Mouse (Mus musculus) gastrocnemius, adult 18-20 months (tissue): ENCODE measurements at regions not wholly inside any gene's neighbourhood (a gene's known extent, or its start where the extent isn't known, plus 50 kb on each side); places are given as distances from the start of the nearest gene placed in this dataset.

Experiments
- DNase-seq: peaks from one replicate; pipeline ENCODE4 v3.0.0; 2021; ENCODE audit warnings: low spot score

- DNase-seq: peak; percentile 79
Observed at GRCm38 (mm10) chr6:31082613-31083470, 124.0 kb upstream of the Klf14 start.

- DNase-seq: no peak
Observed at GRCm38 (mm10) chr6:31083701-31084100, 124.8 kb upstream of the Klf14 start.

DNA sequence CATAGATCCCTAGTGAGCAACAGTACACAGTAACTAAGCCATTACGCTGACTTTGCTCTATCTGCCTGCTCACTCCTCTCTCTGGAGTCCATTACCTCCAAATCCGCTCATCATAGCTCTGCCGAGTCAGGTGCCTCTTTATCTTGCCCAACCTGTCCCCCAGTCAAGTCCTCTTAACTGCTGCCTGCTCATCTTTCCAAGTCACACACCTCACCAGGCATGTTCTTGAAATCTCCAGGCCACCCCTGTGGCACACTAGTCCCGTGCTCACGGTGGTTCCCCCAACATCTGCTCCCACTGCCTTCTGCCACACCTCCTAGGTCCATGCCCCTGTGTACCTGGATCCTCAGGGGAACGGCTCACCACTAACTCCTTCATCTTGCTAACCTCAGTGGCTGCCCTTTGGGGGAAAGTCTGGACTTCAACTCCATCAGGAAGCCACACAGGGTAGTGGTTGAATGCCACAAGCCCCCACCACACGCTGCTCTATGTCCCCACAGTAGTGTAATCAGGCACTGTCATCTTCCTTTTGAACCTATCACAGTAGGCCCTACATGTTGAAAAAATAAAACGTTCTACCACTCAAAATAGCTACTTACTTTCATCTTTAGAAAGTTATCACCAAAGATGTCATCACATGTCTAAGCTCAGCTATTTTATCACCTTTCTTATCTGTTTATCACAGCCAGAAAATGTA, 126.3 kb upstream of the Klf14 start:
- peak; percentile 67 for DNase-seq

GRCm38 (mm10) chr6:31085760-31086108, 126.9 kb upstream of the Klf14 start:
- no peak for DNase-seq

DNA sequence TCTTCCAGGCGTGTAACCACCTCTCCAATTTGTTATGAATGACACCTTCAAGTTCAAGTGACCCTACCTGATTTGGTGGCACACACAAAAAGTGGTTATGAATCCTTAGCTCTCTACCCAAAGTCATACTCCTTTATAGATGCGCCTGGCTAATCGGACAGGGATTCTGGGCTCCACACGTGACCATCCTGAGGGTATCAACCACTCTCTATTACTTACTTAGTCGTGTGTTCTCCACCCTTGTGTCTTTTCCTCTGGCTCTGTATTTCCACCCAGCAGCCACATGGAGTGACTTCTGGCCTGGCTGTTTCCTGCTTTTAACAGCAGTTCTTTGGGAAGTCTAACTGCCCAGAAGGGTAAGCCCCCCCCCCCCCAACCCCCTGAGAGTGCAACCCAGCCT, 127.4 kb upstream of the Klf14 start:
- DNase-seq: no peak

DNA sequence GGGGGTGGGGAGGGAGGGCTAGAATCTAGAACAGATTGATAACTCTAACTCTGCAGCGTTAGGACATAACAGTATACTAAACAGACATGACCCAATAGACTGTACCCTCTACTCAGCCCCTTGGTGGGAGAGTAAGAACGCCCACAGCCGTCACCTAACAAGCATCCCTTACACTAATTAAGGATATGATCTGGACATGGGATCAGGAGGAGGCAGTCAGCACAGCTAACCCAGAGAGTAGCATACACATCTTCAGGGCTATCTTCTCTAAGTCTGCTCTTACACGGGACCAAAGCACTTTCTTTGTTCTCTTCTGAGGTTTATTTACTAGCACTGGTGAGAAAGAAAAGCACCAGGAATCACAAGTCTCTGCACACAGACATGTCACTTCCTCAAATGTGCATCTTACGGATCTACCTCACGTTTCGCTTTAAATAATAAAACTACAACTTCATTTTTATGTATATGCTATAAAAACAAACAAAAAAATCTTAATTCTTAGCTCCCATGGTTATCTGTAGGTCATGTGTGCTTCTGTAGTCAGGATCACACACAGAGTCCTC, 128.0 kb upstream of the Klf14 start:
- DNase-seq: no peak

GRCm38 (mm10) chr6:31087511-31087910, 128.6 kb upstream of the Klf14 start:
- DNase-seq: no peak

DNA sequence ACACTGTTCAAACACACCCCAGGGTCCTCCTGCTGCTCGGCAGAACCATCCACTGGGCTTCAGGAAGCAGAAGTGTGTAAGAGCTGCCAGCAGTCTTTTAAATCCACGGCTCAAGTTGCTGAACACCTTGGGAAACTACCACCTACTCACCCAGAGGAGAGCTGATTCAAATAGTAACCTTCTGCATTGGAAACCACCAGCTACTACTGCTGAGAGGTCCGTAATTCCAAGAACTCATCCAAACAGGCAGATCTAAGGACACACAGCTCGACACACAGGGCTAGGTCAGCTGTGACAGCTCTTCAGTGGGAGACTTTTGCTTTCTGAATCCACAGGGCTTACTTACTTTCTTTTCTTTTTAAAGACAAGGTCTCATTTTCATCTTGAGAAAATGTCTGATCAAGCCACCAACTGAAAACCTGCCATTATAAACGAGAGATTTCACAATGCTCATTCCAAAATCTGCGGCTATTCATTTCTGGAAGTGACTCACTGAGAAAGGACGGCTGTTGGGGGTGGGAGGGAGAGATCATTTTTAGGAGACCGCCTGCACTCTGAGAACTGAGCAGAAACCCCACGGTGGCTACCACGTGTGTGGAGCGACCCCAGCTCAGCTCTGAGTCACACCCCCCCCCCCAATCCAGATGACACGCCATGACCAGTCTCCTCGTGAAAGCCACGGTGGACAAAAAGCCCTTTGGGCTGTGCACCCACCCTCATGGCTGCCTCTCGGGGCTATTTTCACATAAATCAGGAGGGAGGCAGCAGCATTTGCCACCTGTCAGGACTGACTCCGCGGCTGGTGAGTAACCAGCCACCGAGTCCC, 129.5 kb upstream of the Klf14 start:
- DNase-seq: peak; percentile 59

DNA sequence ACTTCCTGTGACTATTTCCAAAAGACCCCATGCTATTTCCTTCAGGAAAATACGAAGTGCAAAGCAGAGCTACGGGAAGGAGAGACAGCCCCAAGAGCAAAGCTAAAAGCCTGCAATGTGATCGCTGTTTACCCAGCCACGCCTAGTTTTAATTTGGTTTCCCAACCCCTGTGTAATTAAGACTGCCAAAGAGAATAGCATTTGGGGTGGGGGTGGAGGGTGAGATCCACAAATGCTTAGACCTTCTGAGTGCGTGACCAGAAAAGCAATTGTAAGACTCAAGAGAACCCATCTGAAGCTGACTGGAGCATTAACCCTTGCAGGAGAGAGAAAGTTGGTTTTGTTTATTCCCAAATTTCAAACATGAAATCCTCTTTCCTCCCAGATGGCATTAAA, 130.1 kb upstream of the Klf14 start:
- no peak for DNase-seq

GRCm38 (mm10) chr6:31090288-31090687, 131.4 kb upstream of the Klf14 start:
- no peak for DNase-seq

DNA sequence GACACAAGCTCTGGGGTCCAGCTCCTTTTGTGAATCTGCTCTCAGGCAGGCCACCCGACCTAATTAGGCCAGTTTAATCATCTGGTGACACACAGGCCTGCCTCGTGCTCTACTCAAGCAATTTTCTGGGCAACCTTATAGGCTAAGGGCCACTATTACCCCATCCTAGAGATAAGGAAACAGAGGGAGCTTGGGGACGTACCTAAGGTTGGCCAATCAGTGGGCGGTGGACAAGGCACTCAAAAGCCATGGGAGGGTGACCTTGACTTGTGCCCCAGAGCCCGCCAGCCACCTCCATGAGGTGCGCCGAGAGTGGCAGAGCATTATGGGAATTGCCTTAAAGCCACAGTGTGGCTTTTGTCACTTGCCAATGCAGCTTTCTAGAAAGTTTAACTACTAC, 131.9 kb upstream of the Klf14 start:
- no peak for DNase-seq

DNA sequence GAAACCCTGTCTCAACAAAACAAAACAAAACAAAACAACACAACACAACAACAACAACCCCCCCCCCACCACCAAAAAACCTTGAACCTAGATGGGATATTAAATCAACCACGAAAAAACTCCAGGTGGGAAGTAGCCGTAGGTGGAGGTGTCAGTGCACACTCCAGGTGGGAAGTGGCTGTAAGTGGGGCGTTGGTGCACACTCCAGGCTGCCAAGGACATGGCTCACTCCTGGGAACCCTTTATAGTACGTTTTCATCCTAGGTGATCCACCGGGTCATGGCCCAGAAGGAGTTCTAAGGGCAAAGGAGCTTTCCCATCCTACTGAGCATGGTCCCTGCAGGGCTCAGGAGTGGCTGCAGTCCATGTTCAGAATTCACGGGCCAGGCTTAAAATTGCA, 133.4 kb upstream of the Klf14 start:
- no peak for DNase-seq

GRCm38 (mm10) chr6:31092760-31093159, 133.9 kb upstream of the Klf14 start:
- peak; percentile 62 for DNase-seq

GRCm38 (mm10) chr6:31095943-31096714, 137.3 kb upstream of the Klf14 start:
- peak; percentile 85 for DNase-seq

GRCm38 (mm10) chr6:31096787-31097186, 137.9 kb upstream of the Klf14 start:
- DNase-seq: no peak

DNA sequence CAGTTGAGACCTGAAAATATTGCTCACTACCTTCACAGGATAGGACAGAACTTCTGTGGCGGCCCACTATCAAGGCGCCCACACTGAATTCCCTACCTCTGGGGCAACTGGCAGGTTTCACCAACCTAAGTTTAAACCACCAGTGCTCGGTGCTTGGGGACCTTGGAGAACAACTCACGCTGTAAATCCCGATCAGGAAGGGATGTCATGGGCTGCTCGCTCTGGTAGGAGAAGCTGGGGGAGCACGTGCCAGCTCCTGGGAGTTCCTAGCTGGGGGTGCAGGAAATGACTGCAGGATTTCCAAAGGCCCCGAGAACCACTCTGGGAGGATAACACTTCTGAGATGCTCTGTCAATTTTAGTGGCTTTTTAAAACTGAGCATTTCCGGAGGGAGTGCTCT, 138.4 kb upstream of the Klf14 start:
- DNase-seq: no peak

DNA sequence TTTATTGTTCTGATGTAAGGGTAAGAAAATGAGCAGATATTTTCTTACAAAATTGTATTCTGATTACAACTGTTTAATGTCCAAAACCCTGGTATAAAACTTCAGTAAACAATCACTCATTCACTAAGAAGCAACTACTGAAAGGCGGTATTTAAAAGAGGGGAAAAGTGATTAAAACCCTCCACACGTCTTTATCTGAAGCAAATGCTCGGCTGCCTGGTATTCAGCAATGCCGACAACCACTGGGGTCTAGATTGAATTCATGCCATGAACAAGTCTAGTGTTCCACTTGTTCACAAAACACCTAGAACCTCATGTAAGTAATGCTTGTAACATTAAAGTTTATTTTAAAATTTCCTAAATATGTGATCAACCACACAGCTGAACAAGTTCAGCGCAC, 139.2 kb upstream of the Klf14 start:
- DNase-seq: no peak

DNA sequence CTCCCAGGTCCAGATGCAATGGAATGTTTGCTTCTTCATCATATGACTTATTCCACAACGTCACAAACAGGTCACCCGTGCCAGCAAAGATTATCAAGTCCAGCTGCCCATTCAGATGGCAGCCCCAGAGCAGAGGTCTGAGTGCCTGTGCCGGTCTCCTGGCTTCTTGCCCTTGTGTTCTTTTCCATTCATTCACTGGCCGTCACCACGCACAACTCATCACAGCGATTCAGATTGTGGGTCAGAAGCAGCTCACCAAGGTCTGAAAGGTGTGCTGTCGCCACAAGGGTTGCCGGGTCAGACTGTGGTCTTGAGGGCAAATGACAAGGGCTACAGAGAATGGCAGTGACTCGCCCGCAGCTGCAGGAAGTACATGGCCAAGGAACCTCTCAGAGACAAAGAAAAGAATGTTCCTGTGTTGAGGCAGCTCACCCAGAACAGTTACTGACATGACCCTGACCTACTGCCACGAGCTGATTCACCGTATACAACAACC, 141.3 kb upstream of the Klf14 start:
- DNase-seq: peak; percentile 75

- DNase-seq: no peak
Observed at GRCm38 (mm10) chr6:31100749-31101148, 141.9 kb upstream of the Klf14 start.

- no peak for DNase-seq
Observed at GRCm38 (mm10) chr6:31106144-31106836, 147.4 kb upstream of the Klf14 start.
